Mouse (Mus musculus) embryonic fibroblast, embryonic 13.5 days (primary cell): ENCODE measurements around the gene Xaf1.

Source experiments
- CTCF ChIP-seq: IDR thresholded peaks from 2 replicates; pipeline ENCODE4 v1.5.1; 2011; ENCODE audit warnings: mild to moderate bottlenecking, control low read depth, low read length, moderate library complexity, borderline replicate concordance; ENCODE audit not compliant: insufficient read depth
- POLR2A ChIP-seq: IDR thresholded peaks from 2 replicates; pipeline ENCODE4 v1.6.1; 2011; ENCODE audit warnings: low read depth, mild to moderate bottlenecking, control low read depth, low read length, moderate library complexity

DNA sequence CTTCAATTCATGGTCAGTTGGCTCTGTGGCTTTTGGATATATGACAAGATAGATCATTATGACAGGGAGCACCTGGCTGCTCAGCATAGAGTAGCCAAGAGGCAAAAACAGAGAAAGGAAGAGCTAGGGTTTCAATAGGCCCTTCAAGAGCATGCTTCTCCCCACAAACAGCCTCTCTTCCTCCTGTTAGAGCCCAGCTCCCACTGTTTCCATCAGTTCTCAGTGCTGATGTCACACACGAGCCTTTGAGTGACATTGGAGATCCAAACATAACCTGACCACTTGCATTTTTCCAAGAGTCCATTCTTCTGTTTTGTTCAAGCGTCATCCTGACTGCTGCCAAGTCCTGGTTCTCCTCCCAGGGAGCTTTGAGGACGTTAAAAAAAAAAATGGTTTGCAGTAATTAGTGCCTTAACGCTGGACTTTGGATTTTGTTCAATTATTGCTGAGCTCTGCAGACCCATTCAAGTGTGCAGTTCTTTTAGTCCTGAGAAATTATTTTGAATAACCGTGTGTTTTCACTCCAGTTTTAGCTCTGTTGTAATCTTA, 19.5 kb upstream of the Xaf1 start:
- TF ChIP-seq CTCF (no peak), POLR2A (no peak)
